8 mouse cellular contexts compared by ENCODE assay signal in genomic region chr8:121947753-121948141, GRCm38 (mm10). TPM values are rescaled to one million over a fixed set of nuclear protein-coding genes. Genes with fewer than 3 reads are reported as not detected.
DNase-seq lines count a peak whose midpoint lies in the region; ATAC-seq and TF ChIP-seq lines count a peak whose summit lies in the region.

No protein-coding gene starts in this region.

- peak overlapping the region; percentile 72 for H3K9ac ChIP-seq in MEL (ENCODE audit: control insufficient read depth, low read depth, low read length, poor library complexity, severe bottlenecking)
- H3K9ac ChIP-seq in hindbrain, embryonic 11.5 days (ENCODE audit: low read depth, low read length), result peak overlapping the region; percentile 59

- H3K9me3 ChIP-seq in MEL (replicated peaks; ENCODE audit: insufficient read depth, low read length), result no peaks in the 10 kb centered on the region
- no peaks in the 10 kb centered on the region for H3K9me3 ChIP-seq in hindbrain, embryonic 11.5 days (ENCODE audit: control insufficient read depth, low read length)

- 3% methylated on average over 18 of the region's 18 CpGs for WGBS in cerebellum, adult 2 months
- WGBS in hindbrain, embryonic 11.5 days, result under 1% methylated on average over 18 of the region's 18 CpGs

- TF ChIP-seq RAD21 in MEL (IDR thresholded peaks at IDR 0.05; ENCODE audit: low read depth, low read length), result no peak

- no peaks in the 10 kb centered on the region for H3K27me3 ChIP-seq in MEL (ENCODE audit: control insufficient read depth in 1 of 2, insufficient read depth in 2 of 2, low read length in 2 of 2)
- H3K27me3 ChIP-seq in cerebellum, adult 2 months (ENCODE audit: control insufficient read depth, insufficient read depth, low read length), result no peaks in the 10 kb centered on the region
- no peaks in the 10 kb centered on the region for H3K27me3 ChIP-seq in hindbrain, embryonic 11.5 days (ENCODE audit: control insufficient read depth, insufficient read depth, low read length)

- TF ChIP-seq EP300 in MEL (IDR thresholded peaks at IDR 0.05; ENCODE audit: low read depth in 1 of 2, low read length in 2 of 2), result no peak

- peaks cover 20% of the 10 kb centered on the region for H3K79me2 ChIP-seq in MEL (ENCODE audit: control insufficient read depth, insufficient read depth, low read length, poor library complexity)

- peak overlapping the region; percentile 60 for H3K4me2 ChIP-seq in hindbrain, embryonic 11.5 days (replicated peaks; ENCODE audit: low read depth, low read length)

- DNase-seq in MEL (ENCODE audit: low read depth, low spot score), result peak; percentile 97
- peak; percentile 69 to 73 for DNase-seq in cerebellum, adult 2 months
- peak; percentile 94 for DNase-seq in forelimb bud, embryonic 11.5 days (ENCODE audit: low read depth, low spot score)
- DNase-seq in hindbrain, embryonic 11.5 days (ENCODE audit: low spot score), result peak; percentile 92
- DNase-seq in layer of hippocampus, postnatal 10 days (ENCODE audit: low spot score in 2 of 2), result peak; percentile 84 to 89
- DNase-seq in lung, postnatal 25 days (ENCODE audit: low spot score), result peak; percentile 91
- peak; percentile 47 for DNase-seq in retina, adult 2 months (ENCODE audit: low read depth, low spot score)
- DNase-seq in thymus, postnatal 36 days, result peak; percentile 89 to 92

- H3K4me1 ChIP-seq in MEL (ENCODE audit: control insufficient read depth in 1 of 2, insufficient read depth in 2 of 2, low read length in 2 of 2), result peaks cover 0 to 22% of the 10 kb centered on the region in 2 experiments; a peak in 3 of 4 replicates
- H3K4me1 ChIP-seq in cerebellum, adult 2 months (ENCODE audit: control insufficient read depth, insufficient read depth, low read length), result peaks cover 6% of the 10 kb centered on the region
- H3K4me1 ChIP-seq in hindbrain, embryonic 11.5 days (replicated peaks; ENCODE audit: control insufficient read depth, insufficient read depth, low read length), result peaks cover 7% of the 10 kb centered on the region

- peaks cover 0 to 17% of the 10 kb centered on the region in 2 experiments; a peak in 2 of 4 replicates for H3K36me3 ChIP-seq in MEL (ENCODE audit: control insufficient read depth in 1 of 2, insufficient read depth in 2 of 2, low read length in 2 of 2)
- H3K36me3 ChIP-seq in hindbrain, embryonic 11.5 days (ENCODE audit: control insufficient read depth, insufficient read depth, low read length), result no peaks in the 10 kb centered on the region

- ATAC-seq in hindbrain, embryonic 11.5 days (ENCODE audit: low FRiP score), result 0 out of 2 replicates have a peak, but pooled peaks have one; percentile 20

- peak overlapping the region; percentile 58 to 61 for H3K4me3 ChIP-seq in MEL (ENCODE audit: control insufficient read depth in 1 of 2, insufficient read depth in 1 of 2, low read depth in 2 of 2, low read length in 2 of 2)
- peak overlapping the region; percentile 28 for H3K4me3 ChIP-seq in cerebellum, adult 2 months (replicated peaks; ENCODE audit: insufficient read depth, low read depth, low read length)
- peak overlapping the region; percentile 28 for H3K4me3 ChIP-seq in hindbrain, embryonic 11.5 days (ENCODE audit: low read depth, low read length)

- H3K27ac ChIP-seq in MEL (ENCODE audit: control insufficient read depth, low read depth, low read length), result peak overlapping the region; percentile 79
- no peak overlapping the region for H3K27ac ChIP-seq in cerebellum, adult 2 months (ENCODE audit: insufficient read depth, low read length)
- H3K27ac ChIP-seq in hindbrain, embryonic 11.5 days (ENCODE audit: low read depth, low read length), result peak overlapping the region; percentile 69

- peak; percentile 63 to 68 for TF ChIP-seq POLR2A in MEL (IDR thresholded peaks at IDR 0.05; ENCODE audit: control insufficient read depth in 1 of 2, insufficient read depth in 1 of 2, low read depth in 1 of 2, low read length in 2 of 2, poor library complexity in 1 of 2)
- no peak for TF ChIP-seq POLR2A in cerebellum, adult 2 months (IDR thresholded peaks at IDR 0.05; ENCODE audit: borderline replicate concordance, insufficient read depth, low read length)

- TF ChIP-seq CTCF in MEL (IDR thresholded peaks at IDR 0.05 in 2 of 3, conservative IDR thresholded peaks at IDR 0.05 in 1 of 3; ENCODE audit: control insufficient read depth in 1 of 3, insufficient read depth in 1 of 3, low read depth in 2 of 3, low read length in 3 of 3, poor library complexity in 1 of 3, severe bottlenecking in 1 of 3), result no peak
- TF ChIP-seq CTCF in cerebellum, adult 2 months (IDR thresholded peaks at IDR 0.05; ENCODE audit: borderline replicate concordance, insufficient read depth, low read depth, low read length), result no peak

TF ChIP-seq in MEL, 35 proteins besides CTCF, POLR2A, EP300 and RAD21 (continues in another document):
- TF ChIP-seq ZNF384 (IDR thresholded peaks at IDR 0.05; ENCODE audit: low read depth, low read length), result no peak
- no peak for TF ChIP-seq MEF2A (IDR thresholded peaks at IDR 0.05; ENCODE audit: extremely low read depth, insufficient replicate concordance, low read depth, low read length, poor library complexity, severe bottlenecking)
- TF ChIP-seq ZC3H11A (IDR thresholded peaks at IDR 0.05; ENCODE audit: low read depth, low read length), result no peak
- no peak for TF ChIP-seq USF2 (IDR thresholded peaks at IDR 0.05; ENCODE audit: borderline replicate concordance in 1 of 2, insufficient read depth in 1 of 2, low read depth in 1 of 2, low read length in 2 of 2)
- TF ChIP-seq ETS1 (IDR thresholded peaks at IDR 0.05; ENCODE audit: low read depth, low read length), result 0 out of 2 replicates have a peak, but pooled peaks have one; percentile 56
- peak; percentile 70; the same call in 1 of the 2 replicates for TF ChIP-seq TBP (IDR thresholded peaks at IDR 0.05; ENCODE audit: low read depth, low read length)
- no peak for TF ChIP-seq GATA1 (IDR thresholded peaks at IDR 0.05; ENCODE audit: low read depth, low read length)
- TF ChIP-seq MXI1 (IDR thresholded peaks at IDR 0.05; ENCODE audit: low read depth, low read length), result peak; percentile 71
- TF ChIP-seq HCFC1 (IDR thresholded peaks at IDR 0.05; ENCODE audit: low read depth, low read length), result peak; percentile 64
- TF ChIP-seq SIN3A (IDR thresholded peaks at IDR 0.05; ENCODE audit: low read length), result peak; percentile 89
- peak; percentile 91; the same call in 1 of the 2 replicates for TF ChIP-seq E2F4 (IDR thresholded peaks at IDR 0.05; ENCODE audit: borderline replicate concordance, low read depth, low read length)
- peak; percentile 36; the same call in 1 of the 2 replicates for TF ChIP-seq POLR2AphosphoS2 (IDR thresholded peaks at IDR 0.05; ENCODE audit: low read length)
- no peak for TF ChIP-seq UBTF (IDR thresholded peaks at IDR 0.05; ENCODE audit: borderline replicate concordance, insufficient read depth, low read depth, low read length)
- peak; percentile 63; the same call in 1 of the 2 replicates for TF ChIP-seq ZMIZ1 (IDR thresholded peaks at IDR 0.05; ENCODE audit: low read depth, low read length)
- TF ChIP-seq POLR2AphosphoS5 (IDR thresholded peaks at IDR 0.05; ENCODE audit: borderline replicate concordance, low read depth, low read length), result no peak
- TF ChIP-seq KAT2A (conservative IDR thresholded peaks at IDR 0.05; ENCODE audit: low read depth, low read length), result no peak; the same call in 1 of the 2 replicates
- peak; percentile 29; the same call in 1 of the 2 replicates for TF ChIP-seq TCF12 (IDR thresholded peaks at IDR 0.05; ENCODE audit: low read depth, low read length)
- TF ChIP-seq MAX (IDR thresholded peaks at IDR 0.05; ENCODE audit: low read length), result peak; percentile 77; the same call in 1 of the 2 replicates
- no peak for TF ChIP-seq CHD1 (IDR thresholded peaks at IDR 0.05; ENCODE audit: low read depth, low read length)
- no peak for TF ChIP-seq BHLHE40 (IDR thresholded peaks at IDR 0.05; ENCODE audit: borderline replicate concordance, low read depth, low read length)
- TF ChIP-seq MYB (IDR thresholded peaks at IDR 0.05; ENCODE audit: low read depth, low read length), result no peak
- no peak for TF ChIP-seq GABPA (IDR thresholded peaks at IDR 0.05; ENCODE audit: low read depth, low read length)
- no peak for TF ChIP-seq JUND (IDR thresholded peaks at IDR 0.05; ENCODE audit: low read depth, low read length)
- peak; percentile 42; the same call in 1 of the 2 replicates for TF ChIP-seq MAZ (IDR thresholded peaks at IDR 0.05; ENCODE audit: low read depth, low read length)
- no peak for TF ChIP-seq RCOR1 (IDR thresholded peaks at IDR 0.05; ENCODE audit: low read depth, low read length)
- TF ChIP-seq NRF1 (IDR thresholded peaks at IDR 0.05; ENCODE audit: insufficient read depth, low read depth, low read length, poor library complexity, severe bottlenecking), result no peak
- peak; percentile 50 for TF ChIP-seq ELF1 (IDR thresholded peaks at IDR 0.05; ENCODE audit: low read depth, low read length)
- TF ChIP-seq USF1 (IDR thresholded peaks at IDR 0.05; ENCODE audit: low read depth, low read length), result 0 out of 2 replicates have a peak, but pooled peaks have one; percentile 16

RNA-seq across cellular contexts. Expression of gene Banp, which starts 1.8 kb away (rescaled TPM):
- 19.2 and 20.8 TPM in 2 replicates for total RNA-seq in MEL (2012; rRNA removed)
- 10 to 100 TPM in 1 of 2 experiments, not detected in 1; 28.4 TPM for polyA plus RNA-seq in MEL (2012; ENCODE audit: insufficient read depth in 1 of 2, insufficient read length in 2 of 2, low read depth in 1 of 2, low replicate concordance in 2 of 2, missing spikeins in 1 of 2)
- polyA plus RNA-seq in cerebellum, adult 2 months (2012; rRNA removed), result 64.3 and 67.1 TPM in 2 replicates
- 50.8 and 51.8 TPM in 2 replicates for polyA plus RNA-seq in hindbrain, embryonic 11.5 days (2014; fragmentation: Nextera tagmentation; extraction: Ambion mirVana)
- 10 to 100 TPM; 24.7 to 32.2 TPM for total RNA-seq in layer of hippocampus, postnatal 10 days (2021)

RNA-seq across cellular contexts. Expression of gene Car5a, which starts 3.0 kb away (rescaled TPM):
- total RNA-seq in MEL (2012; rRNA removed), result not detected in 2 replicates
- under 1 TPM in 1 of 2 experiments, not detected in 1; 0.08 TPM for polyA plus RNA-seq in MEL (2012; ENCODE audit: insufficient read depth in 1 of 2, insufficient read length in 2 of 2, low read depth in 1 of 2, low replicate concordance in 2 of 2, missing spikeins in 1 of 2)
- 0.44 and 0.59 TPM in 2 replicates for polyA plus RNA-seq in cerebellum, adult 2 months (2012; rRNA removed)
- polyA plus RNA-seq in hindbrain, embryonic 11.5 days (2014; fragmentation: Nextera tagmentation; extraction: Ambion mirVana), result 0.15 TPM in 1 of 2 replicates, not detected in the other
- not detected for total RNA-seq in layer of hippocampus, postnatal 10 days (2021)

RNA-seq across cellular contexts. Expression of gene Slc7a5, which starts 40.3 kb away (rescaled TPM):
- total RNA-seq in MEL (2012; rRNA removed), result 108 and 164 TPM in 2 replicates
- polyA plus RNA-seq in MEL (2012; ENCODE audit: insufficient read depth in 1 of 2, insufficient read length in 2 of 2, low read depth in 1 of 2, low replicate concordance in 2 of 2, missing spikeins in 1 of 2), result 100 to 1,000 TPM in 1 of 2 experiments, 10 to 100 TPM in 1; 55.0 to 263 TPM
- polyA plus RNA-seq in cerebellum, adult 2 months (2012; rRNA removed), result 70.7 and 78.0 TPM in 2 replicates
- polyA plus RNA-seq in hindbrain, embryonic 11.5 days (2014; fragmentation: Nextera tagmentation; extraction: Ambion mirVana), result 23.3 and 29.9 TPM in 2 replicates
- 100 to 1,000 TPM; 146 to 164 TPM for total RNA-seq in layer of hippocampus, postnatal 10 days (2021)

Comparison
In these comparisons a context has a peak if more than half of its experiments do, and no peak if none do; other contexts are left out.
1. DNase-seq: peak in every context shown above with its lines; median percentile 97 in MEL; 94 in forelimb bud, embryonic 11.5 days; 92 in hindbrain, embryonic 11.5 days; 91 in lung, postnatal 25 days; 90 in thymus, postnatal 36 days; 86 in layer of hippocampus, postnatal 10 days; 71 in cerebellum, adult 2 months; 47 in retina, adult 2 months.